Mouse (Mus musculus): ENCODE measurements at regions not wholly inside any gene's neighbourhood (a gene's known extent, or its start where the extent isn't known, plus 50 kb on each side); places are given as distances from the start of the nearest gene placed in this dataset.

DNA sequence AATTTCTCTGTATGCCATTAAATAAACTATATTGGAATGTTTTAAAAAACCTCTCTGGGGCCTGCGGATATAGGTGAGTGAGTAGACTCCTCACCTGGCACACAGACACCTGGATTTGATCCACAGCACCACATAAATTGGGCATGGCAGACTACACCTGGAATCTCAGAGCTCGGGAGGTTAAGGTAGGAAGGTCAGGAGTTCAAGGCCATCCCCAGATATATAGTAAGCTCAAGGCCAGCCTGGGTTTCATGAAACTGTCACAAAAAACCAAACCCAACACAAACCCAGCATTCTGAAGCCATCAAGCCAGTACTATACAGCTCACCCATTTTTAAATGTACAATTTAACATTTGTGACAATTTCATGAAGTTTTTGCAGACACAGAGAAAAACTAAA lies 266.6 kb upstream of the Cxcr4 start:
- 77% methylated on average over 2 of the region's 2 CpGs for WGBS

GRCm38 (mm10) chr1:128856933-128857332 lies 264.8 kb upstream of the Cxcr4 start:
- Histone ChIP-seq H3K9me3 (ENCODE audit: control insufficient read depth, low read length) (no peaks in the 10 kb centered on the region), H3K9ac (ENCODE audit: low read depth, low read length) (no peak overlapping the region), H3K27me3 (replicated peaks; ENCODE audit: control insufficient read depth, insufficient read depth, low read length) (no peaks in the 10 kb centered on the region), H3K4me2 (no peak overlapping the region), H3K4me3 (ENCODE audit: low read depth, low read length) (no peak overlapping the region), H3K27ac (ENCODE audit: low read depth, low read length) (no peak overlapping the region), H3K36me3 (ENCODE audit: control insufficient read depth, insufficient read depth, low read length) (no peaks in the 10 kb centered on the region), H3K4me1 (replicated peaks; ENCODE audit: control insufficient read depth, insufficient read depth, low read length) (no peaks in the 10 kb centered on the region)
- 61% methylated on average over 2 of the region's 2 CpGs for WGBS
- DNase-seq (ENCODE audit: low spot score), result no peak
- no peak for ATAC-seq (replicated peaks; ENCODE audit: low FRiP score)

More for the DNA sequence above, 266.6 kb upstream of the Cxcr4 start:
- ATAC-seq (replicated peaks; ENCODE audit: low FRiP score) (no peak), DNase-seq (ENCODE audit: low spot score) (no peak)
- H3K4me2 ChIP-seq, result no peak overlapping the region
- H3K9me3 ChIP-seq (ENCODE audit: control insufficient read depth, low read length), result no peaks in the 10 kb centered on the region
- H3K4me3 ChIP-seq (ENCODE audit: low read depth, low read length), result no peak overlapping the region
- H3K27ac ChIP-seq (ENCODE audit: low read depth, low read length), result no peak overlapping the region
- no peaks in the 10 kb centered on the region for H3K4me1 ChIP-seq (replicated peaks; ENCODE audit: control insufficient read depth, insufficient read depth, low read length)
- no peaks in the 10 kb centered on the region for H3K27me3 ChIP-seq (replicated peaks; ENCODE audit: control insufficient read depth, insufficient read depth, low read length)
- H3K9ac ChIP-seq (ENCODE audit: low read depth, low read length), result no peak overlapping the region
- H3K36me3 ChIP-seq (ENCODE audit: control insufficient read depth, insufficient read depth, low read length), result no peaks in the 10 kb centered on the region

DNA sequence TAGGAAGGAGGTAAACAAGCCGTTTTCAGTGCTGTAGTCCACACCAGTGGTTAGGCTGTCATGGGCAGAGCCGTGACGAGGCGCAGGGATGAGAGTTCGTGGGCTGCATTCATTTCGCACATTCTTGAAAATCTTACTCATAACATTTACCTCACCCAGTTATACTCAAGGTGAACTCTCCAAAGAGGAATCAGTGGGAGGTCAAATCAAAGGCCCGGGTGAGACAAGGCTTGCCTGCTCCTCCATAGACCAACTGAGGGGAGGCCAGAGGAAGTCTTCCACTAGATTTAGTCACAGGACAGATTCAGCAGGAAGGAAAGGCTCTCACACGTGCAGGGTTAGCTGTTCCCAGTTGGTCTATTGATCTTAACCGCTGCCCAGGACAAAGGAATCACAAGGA lies 262.6 kb upstream of the Cxcr4 start:
- Histone ChIP-seq H3K4me2 (no peak overlapping the region), H3K9ac (ENCODE audit: low read depth, low read length) (no peak overlapping the region), H3K4me3 (ENCODE audit: low read depth, low read length) (no peak overlapping the region), H3K27me3 (replicated peaks; ENCODE audit: control insufficient read depth, insufficient read depth, low read length) (no peaks in the 10 kb centered on the region), H3K36me3 (ENCODE audit: control insufficient read depth, insufficient read depth, low read length) (no peaks in the 10 kb centered on the region), H3K9me3 (ENCODE audit: control insufficient read depth, low read length) (no peaks in the 10 kb centered on the region), H3K27ac (ENCODE audit: low read depth, low read length) (no peak overlapping the region), H3K4me1 (replicated peaks; ENCODE audit: control insufficient read depth, insufficient read depth, low read length) (no peaks in the 10 kb centered on the region)
- no peak for ATAC-seq (replicated peaks; ENCODE audit: low FRiP score)
- 65% methylated on average over 9 of the region's 9 CpGs for WGBS
- no peak for DNase-seq (ENCODE audit: low spot score)

GRCm38 (mm10) chr1:128853286-128853685 lies 261.2 kb upstream of the Cxcr4 start:
- H3K4me3 ChIP-seq (ENCODE audit: low read depth, low read length), result no peak overlapping the region
- ATAC-seq (replicated peaks; ENCODE audit: low FRiP score), result no peak
- no peaks in the 10 kb centered on the region for H3K36me3 ChIP-seq (ENCODE audit: control insufficient read depth, insufficient read depth, low read length)
- H3K9me3 ChIP-seq (ENCODE audit: control insufficient read depth, low read length), result no peaks in the 10 kb centered on the region
- no peak overlapping the region for H3K4me2 ChIP-seq
- WGBS, result 94% methylated on average over 10 of the region's 10 CpGs
- H3K27me3 ChIP-seq (replicated peaks; ENCODE audit: control insufficient read depth, insufficient read depth, low read length), result no peaks in the 10 kb centered on the region
- no peak for DNase-seq (ENCODE audit: low spot score)
- H3K9ac ChIP-seq (ENCODE audit: low read depth, low read length), result no peak overlapping the region
- no peak overlapping the region for H3K27ac ChIP-seq (ENCODE audit: low read depth, low read length)
- H3K4me1 ChIP-seq (replicated peaks; ENCODE audit: control insufficient read depth, insufficient read depth, low read length), result no peaks in the 10 kb centered on the region

DNA sequence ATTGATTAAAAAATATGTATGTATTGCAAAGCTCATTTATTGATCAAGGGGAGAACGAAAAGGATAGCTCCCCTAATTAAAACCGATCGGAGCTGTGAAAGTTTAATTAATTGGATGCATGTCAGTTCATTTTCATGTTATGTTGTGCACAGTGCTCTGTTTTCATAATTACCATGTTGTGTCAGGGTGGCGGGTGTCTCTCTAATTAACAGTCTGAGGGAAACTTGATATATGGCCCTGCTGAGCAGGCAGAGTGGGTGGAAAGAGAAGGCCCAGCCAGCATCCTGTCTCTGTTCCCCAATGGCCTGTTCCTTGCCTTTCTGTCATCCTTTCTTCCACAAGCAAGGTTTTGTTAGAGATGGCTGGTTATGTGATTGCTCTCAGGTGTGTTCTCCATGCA lies 245.3 kb upstream of the Cxcr4 start:
- Histone ChIP-seq H3K4me3 (ENCODE audit: low read depth, low read length) (no peak overlapping the region), H3K27ac (ENCODE audit: low read depth, low read length) (no peak overlapping the region), H3K27me3 (replicated peaks; ENCODE audit: control insufficient read depth, insufficient read depth, low read length) (no peaks in the 10 kb centered on the region), H3K9me3 (ENCODE audit: control insufficient read depth, low read length) (no peaks in the 10 kb centered on the region), H3K4me2 (no peak overlapping the region), H3K4me1 (replicated peaks; ENCODE audit: control insufficient read depth, insufficient read depth, low read length) (no peaks in the 10 kb centered on the region), H3K9ac (ENCODE audit: low read depth, low read length) (no peak overlapping the region), H3K36me3 (ENCODE audit: control insufficient read depth, insufficient read depth, low read length) (no peaks in the 10 kb centered on the region)
- ATAC-seq (replicated peaks; ENCODE audit: low FRiP score), result no peak
- 85% methylated on average over 4 of the region's 4 CpGs for WGBS
- DNase-seq (ENCODE audit: low spot score), result no peak

DNA sequence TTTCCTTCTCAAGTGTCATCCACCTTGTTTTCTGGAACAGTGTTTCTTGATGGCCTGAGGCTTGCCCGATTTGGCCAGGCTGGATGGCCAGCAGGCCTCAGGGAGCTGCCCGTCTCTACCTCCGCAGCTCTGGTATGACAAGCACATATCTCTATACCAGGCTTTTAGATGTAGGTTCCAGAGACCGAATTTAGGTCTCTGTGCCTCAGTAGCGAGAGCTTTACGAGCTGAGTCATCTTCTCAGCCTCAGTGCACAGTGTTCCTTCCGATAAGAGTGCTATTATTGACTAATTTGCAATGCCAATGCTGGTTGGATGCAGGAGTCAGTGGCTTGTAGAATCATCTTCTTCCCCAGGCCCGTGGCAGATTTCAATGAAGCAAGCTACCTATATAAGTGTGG lies 243.4 kb upstream of the Cxcr4 start:
- Histone ChIP-seq H3K27me3 (replicated peaks; ENCODE audit: control insufficient read depth, insufficient read depth, low read length) (no peaks in the 10 kb centered on the region), H3K4me3 (ENCODE audit: low read depth, low read length) (no peak overlapping the region), H3K36me3 (ENCODE audit: control insufficient read depth, insufficient read depth, low read length) (no peaks in the 10 kb centered on the region), H3K27ac (ENCODE audit: low read depth, low read length) (no peak overlapping the region), H3K9me3 (ENCODE audit: control insufficient read depth, low read length) (no peaks in the 10 kb centered on the region), H3K4me2 (no peak overlapping the region), H3K4me1 (replicated peaks; ENCODE audit: control insufficient read depth, insufficient read depth, low read length) (no peaks in the 10 kb centered on the region), H3K9ac (ENCODE audit: low read depth, low read length) (no peak overlapping the region)
- 72% methylated on average over 8 of the region's 8 CpGs for WGBS
- no peak for ATAC-seq (replicated peaks; ENCODE audit: low FRiP score)
- DNase-seq (ENCODE audit: low spot score), result no peak

DNA sequence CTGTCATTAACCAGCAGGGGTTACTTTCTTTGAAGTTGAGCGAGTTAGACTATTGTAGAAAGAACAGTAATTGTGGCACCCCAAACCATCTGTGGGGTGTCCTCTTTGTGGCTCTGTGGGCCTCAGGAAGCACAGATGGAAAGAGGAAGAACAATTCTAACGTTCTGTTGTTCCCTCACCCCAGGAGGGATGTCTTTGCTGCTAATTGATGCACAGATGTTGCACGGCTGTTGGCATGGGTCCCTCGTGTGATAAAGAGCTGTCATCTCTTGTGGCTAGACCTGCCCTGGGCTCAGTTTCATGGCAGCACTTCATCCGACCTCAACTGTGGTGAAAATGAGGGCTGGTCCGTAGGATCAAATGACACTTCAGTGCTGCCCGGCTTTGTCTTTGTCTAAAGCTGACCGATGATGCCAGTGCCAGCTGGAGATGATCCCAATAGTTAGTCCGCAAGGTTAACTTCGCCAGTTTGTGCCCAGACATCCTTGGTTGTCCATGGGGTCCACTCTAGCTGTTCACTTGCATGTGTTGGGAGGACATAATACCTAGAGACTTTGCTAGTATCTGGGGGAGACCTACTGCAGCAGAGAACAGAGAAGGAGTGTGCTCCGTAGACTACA lies 241.1 kb upstream of the Cxcr4 start:
- 44% methylated on average over 11 of the region's 11 CpGs for WGBS
- Histone ChIP-seq H3K4me1 (replicated peaks; ENCODE audit: control insufficient read depth, insufficient read depth, low read length) (no peaks in the 10 kb centered on the region), H3K9ac (ENCODE audit: low read depth, low read length) (no peak overlapping the region), H3K27ac (ENCODE audit: low read depth, low read length) (no peak overlapping the region), H3K9me3 (ENCODE audit: control insufficient read depth, low read length) (no peaks in the 10 kb centered on the region), H3K4me3 (ENCODE audit: low read depth, low read length) (no peak overlapping the region), H3K27me3 (replicated peaks; ENCODE audit: control insufficient read depth, insufficient read depth, low read length) (no peaks in the 10 kb centered on the region), H3K36me3 (ENCODE audit: control insufficient read depth, insufficient read depth, low read length) (no peaks in the 10 kb centered on the region), H3K4me2 (no peak overlapping the region)
- no peak for ATAC-seq (replicated peaks; ENCODE audit: low FRiP score)
- DNase-seq (ENCODE audit: low spot score), result no peak

DNA sequence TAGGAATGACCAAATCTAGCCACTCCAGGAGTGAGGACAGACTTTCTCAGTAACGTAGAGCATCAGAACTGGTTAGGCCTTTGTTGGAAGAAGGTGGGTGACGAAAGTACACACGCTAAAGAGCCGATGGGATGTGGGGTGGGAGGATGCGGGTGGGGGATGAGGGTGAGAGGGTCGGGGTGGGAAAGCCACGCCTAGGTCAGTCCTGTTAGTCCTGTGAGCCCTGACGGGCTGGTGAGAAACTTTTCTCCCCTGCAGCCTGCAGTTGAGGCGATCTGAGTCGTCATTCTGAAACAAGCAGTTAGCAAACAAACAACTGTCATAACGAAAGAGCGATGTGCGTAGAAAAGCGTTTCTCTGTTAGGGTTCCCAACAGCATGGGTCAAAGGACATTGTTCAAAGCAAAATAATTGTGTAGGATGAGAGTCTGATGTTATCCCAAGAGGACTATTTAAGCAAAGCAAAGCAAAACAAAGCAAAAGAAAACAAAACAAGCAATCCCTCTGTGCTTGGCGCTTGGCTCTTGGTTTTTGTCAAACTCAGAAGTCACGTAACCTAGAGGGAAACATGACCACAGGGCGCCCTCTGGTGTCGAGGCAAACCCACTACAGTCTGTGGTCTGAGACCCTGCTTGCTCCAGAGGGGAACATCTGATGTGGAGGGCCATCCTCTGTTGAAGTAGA lies 240.2 kb upstream of the Cxcr4 start:
- peak; percentile 62 for DNase-seq (ENCODE audit: low spot score)
- Histone ChIP-seq H3K9me3 (ENCODE audit: control insufficient read depth, low read length) (no peaks in the 10 kb centered on the region), H3K9ac (ENCODE audit: low read depth, low read length) (no peak overlapping the region), H3K4me2 (peak overlapping the region; percentile 58), H3K4me3 (ENCODE audit: low read depth, low read length) (peak overlapping the region; percentile 22; the same call in 1 of the 2 replicates), H3K27ac (ENCODE audit: low read depth, low read length) (no peak overlapping the region), H3K27me3 (replicated peaks; ENCODE audit: control insufficient read depth, insufficient read depth, low read length) (no peaks in the 10 kb centered on the region), H3K36me3 (ENCODE audit: control insufficient read depth, insufficient read depth, low read length) (no peaks in the 10 kb centered on the region), H3K4me1 (replicated peaks; ENCODE audit: control insufficient read depth, insufficient read depth, low read length) (no peaks in the 10 kb centered on the region)
- 32% methylated on average over 18 of the region's 18 CpGs for WGBS
- peak; percentile 66; the same call in 1 of the 2 replicates for ATAC-seq (replicated peaks; ENCODE audit: low FRiP score)

DNA sequence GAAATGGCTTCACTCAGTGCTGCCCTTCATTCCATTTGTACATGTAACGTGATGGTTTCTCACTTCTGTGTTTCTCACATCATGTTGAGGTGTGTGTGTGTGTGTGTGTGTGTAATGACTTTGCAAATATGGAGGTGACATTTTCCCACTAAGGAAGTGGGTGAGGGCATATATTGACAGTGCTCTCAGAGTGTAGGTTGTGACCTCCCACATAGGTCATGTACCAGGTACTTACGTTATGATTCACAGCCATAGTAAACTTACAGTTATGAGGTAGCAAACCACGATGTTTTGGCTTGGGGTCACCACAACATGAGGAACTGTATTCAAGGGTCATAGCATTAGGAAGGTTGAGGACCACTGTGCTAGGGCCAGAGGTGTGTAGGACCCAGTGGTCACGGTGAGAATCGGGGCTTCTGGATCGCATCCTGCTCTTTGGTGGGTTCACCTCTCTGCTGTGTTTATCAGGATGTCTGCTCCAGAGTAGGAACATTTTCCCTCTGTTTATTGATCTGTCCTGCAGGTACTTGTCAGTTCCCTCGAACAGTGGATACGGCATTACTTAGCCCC lies 238.7 kb upstream of the Cxcr4 start:
- no peaks in the 10 kb centered on the region for H3K36me3 ChIP-seq (ENCODE audit: control insufficient read depth, insufficient read depth, low read length)
- DNase-seq (ENCODE audit: low spot score), result no peak
- H3K4me2 ChIP-seq, result no peak overlapping the region
- no peak overlapping the region for H3K4me3 ChIP-seq (ENCODE audit: low read depth, low read length)
- ATAC-seq (replicated peaks; ENCODE audit: low FRiP score), result no peak
- no peak overlapping the region for H3K27ac ChIP-seq (ENCODE audit: low read depth, low read length)
- no peaks in the 10 kb centered on the region for H3K4me1 ChIP-seq (replicated peaks; ENCODE audit: control insufficient read depth, insufficient read depth, low read length)
- 79% methylated on average over 8 of the region's 8 CpGs for WGBS
- no peak overlapping the region for H3K9ac ChIP-seq (ENCODE audit: low read depth, low read length)
- no peaks in the 10 kb centered on the region for H3K9me3 ChIP-seq (ENCODE audit: control insufficient read depth, low read length)
- no peaks in the 10 kb centered on the region for H3K27me3 ChIP-seq (replicated peaks; ENCODE audit: control insufficient read depth, insufficient read depth, low read length)

Data from liver, embryonic 11.5 days (tissue).